Comparison of ENCODE assay signal across 8 mouse cellular contexts in genomic region chr9:101073987-101074331, GRCm38 (mm10). TPM values are rescaled to one million over a fixed set of nuclear protein-coding genes. Genes with fewer than 3 reads are reported as not detected.
DNase-seq lines count a peak whose midpoint lies in the region; ATAC-seq and TF ChIP-seq lines count a peak whose summit lies in the region.

Gene Msl2, plus strand, starts transcription at chr9:101074101.

- no peak for TF ChIP-seq EP300 in liver, embryonic 14.5 days (IDR thresholded peaks at IDR 0.05; ENCODE audit: low read depth)

- H3K4me1 ChIP-seq in cerebellum, adult 2 months (ENCODE audit: control insufficient read depth, insufficient read depth, low read length): peaks cover 2% of the 10 kb centered on the region; the same call in 1 of the 2 replicates
- peaks cover 15% of the 10 kb centered on the region for H3K4me1 ChIP-seq in forebrain, embryonic 16.5 days (replicated peaks; ENCODE audit: control insufficient read depth, insufficient read depth, low read length)
- H3K4me1 ChIP-seq in hindbrain, embryonic 14.5 days (replicated peaks; ENCODE audit: control insufficient read depth, insufficient read depth, low read length): peaks cover 17% of the 10 kb centered on the region
- peaks cover 11 to 12% of the 10 kb centered on the region in 2 experiments for H3K4me1 ChIP-seq in liver, embryonic 14.5 days (replicated peaks; ENCODE audit: control insufficient read depth in 2 of 2, insufficient read depth in 2 of 2, low read length in 1 of 2)

- peak within 1 kb of the TSS; percentile 71 for H3K4me3 ChIP-seq in cerebellum, adult 2 months (replicated peaks; ENCODE audit: insufficient read depth, low read depth, low read length)
- H3K4me3 ChIP-seq in forebrain, embryonic 16.5 days (replicated peaks; ENCODE audit: low read length): peak within 1 kb of the TSS; percentile 98
- peak within 1 kb of the TSS; percentile 95 for H3K4me3 ChIP-seq in hindbrain, embryonic 14.5 days (replicated peaks; ENCODE audit: low read length)
- peak within 1 kb of the TSS; percentile 89 to 98 for H3K4me3 ChIP-seq in liver, embryonic 14.5 days (ENCODE audit: insufficient read depth in 1 of 2, low read depth in 2 of 2, low read length in 2 of 2)

- peak; percentile 58 for TF ChIP-seq POLR2A in cerebellum, adult 2 months (IDR thresholded peaks at IDR 0.05; ENCODE audit: borderline replicate concordance, insufficient read depth, low read length)

- ATAC-seq in activated CD4-positive, CD25-positive, alpha-beta regulatory T cell, adult 4 months: no peak
- ATAC-seq in forebrain, embryonic 16.5 days: no peak
- ATAC-seq in hindbrain, embryonic 14.5 days (ENCODE audit: low FRiP score): peak; percentile 63; the same call in 1 of the 2 replicates
- ATAC-seq in liver, embryonic 14.5 days (ENCODE audit: insufficient read depth): peak; percentile 64

- no peaks in the 10 kb centered on the region for H3K27me3 ChIP-seq in cerebellum, adult 2 months (ENCODE audit: control insufficient read depth, insufficient read depth, low read length)
- H3K27me3 ChIP-seq in forebrain, embryonic 16.5 days (replicated peaks; ENCODE audit: control insufficient read depth, insufficient read depth, low read length): no peaks in the 10 kb centered on the region
- H3K27me3 ChIP-seq in hindbrain, embryonic 14.5 days (ENCODE audit: control insufficient read depth, insufficient read depth, low read length): no peaks in the 10 kb centered on the region
- no peaks in the 10 kb centered on the region for H3K27me3 ChIP-seq in liver, embryonic 14.5 days (ENCODE audit: control insufficient read depth, insufficient read depth, low read length)

- no peak for DNase-seq in cerebellum, adult 2 months
- DNase-seq in cerebellum, postnatal 36 days: no peak
- DNase-seq in hindbrain, embryonic 14.5 days (ENCODE audit: low spot score): no peak
- no peak for DNase-seq in liver, embryonic 14.5 days (ENCODE audit: low read depth in 3 of 3, low spot score in 3 of 3)
- no peak for DNase-seq in right cerebral cortex, postnatal 14 days
- no peak for DNase-seq in right cerebral cortex, adult 2 months (ENCODE audit: low spot score in 2 of 2)

- peak within 1 kb of the TSS; percentile 99 for H3K27ac ChIP-seq in cerebellum, adult 2 months (ENCODE audit: insufficient read depth, low read length)
- peak within 1 kb of the TSS; percentile 99 for H3K27ac ChIP-seq in forebrain, embryonic 16.5 days (ENCODE audit: low read length)
- peak within 1 kb of the TSS; percentile 100 for H3K27ac ChIP-seq in hindbrain, embryonic 14.5 days
- peak within 1 kb of the TSS; percentile 79 for H3K27ac ChIP-seq in liver, embryonic 14.5 days

- H3K9ac ChIP-seq in forebrain, embryonic 16.5 days (replicated peaks; ENCODE audit: low read depth, low read length): peak within 1 kb of the TSS; percentile 99
- peak within 1 kb of the TSS; percentile 99 for H3K9ac ChIP-seq in hindbrain, embryonic 14.5 days
- peak within 1 kb of the TSS; percentile 89 for H3K9ac ChIP-seq in liver, embryonic 14.5 days (replicated peaks)

- under 1% methylated on average over 42 of the region's 43 CpGs for WGBS in cerebellum, adult 2 months
- WGBS in forebrain, embryonic 16.5 days: 1% methylated on average over 36 of the region's 43 CpGs
- 1% methylated on average over 38 of the region's 43 CpGs for WGBS in hindbrain, embryonic 14.5 days
- 1% methylated on average over 39 of the region's 43 CpGs for WGBS in liver, embryonic 14.5 days (ENCODE audit: insufficient replicate concordance)

- TF ChIP-seq CTCF in cerebellum, adult 2 months (IDR thresholded peaks at IDR 0.05; ENCODE audit: borderline replicate concordance, insufficient read depth, low read depth, low read length): no peak
- TF ChIP-seq CTCF in liver, embryonic 14.5 days (IDR thresholded peaks at IDR 0.05; ENCODE audit: low read depth): no peak

- H3K4me2 ChIP-seq in forebrain, embryonic 16.5 days (ENCODE audit: low read length): peak within 1 kb of the TSS; percentile 83
- H3K4me2 ChIP-seq in hindbrain, embryonic 14.5 days (replicated peaks): peak within 1 kb of the TSS; percentile 96
- H3K4me2 ChIP-seq in liver, embryonic 14.5 days (ENCODE audit: low read depth): peak within 1 kb of the TSS; percentile 95

- no peaks in the 10 kb centered on the region for H3K9me3 ChIP-seq in forebrain, embryonic 16.5 days (ENCODE audit: control insufficient read depth, low read length)
- H3K9me3 ChIP-seq in hindbrain, embryonic 14.5 days (ENCODE audit: control insufficient read depth, low read length): no peaks in the 10 kb centered on the region
- H3K9me3 ChIP-seq in liver, embryonic 14.5 days (ENCODE audit: control insufficient read depth, low read length): no peaks in the 10 kb centered on the region

- H3K36me3 ChIP-seq in forebrain, embryonic 16.5 days (ENCODE audit: control insufficient read depth, insufficient read depth): no peaks in the 10 kb centered on the region
- H3K36me3 ChIP-seq in hindbrain, embryonic 14.5 days (replicated peaks; ENCODE audit: control insufficient read depth, insufficient read depth): no peaks in the 10 kb centered on the region
- peaks cover 3% of the 10 kb centered on the region; the same call in 1 of the 2 replicates for H3K36me3 ChIP-seq in liver, embryonic 14.5 days (replicated peaks; ENCODE audit: control insufficient read depth, insufficient read depth, low read depth)

RNA-seq across cellular contexts. Expression of gene Msl2, which starts in this region (rescaled TPM):
- polyA plus RNA-seq in cerebellum, adult 2 months (2012; rRNA removed): 31.7 and 31.9 TPM in 2 replicates
- 10 to 100 TPM; 11.6 to 12.2 TPM for polyA plus RNA-seq in activated CD4-positive, CD25-positive, alpha-beta regulatory T cell, adult 4 months (2017; shearing (Covaris generic))
- polyA plus RNA-seq in forebrain, embryonic 16.5 days (2015; fragmentation: Nextera tagmentation; extraction: Ambion mirVana): 5.0 and 5.4 TPM in 2 replicates
- 6.0 and 7.8 TPM in 2 replicates for polyA plus RNA-seq in hindbrain, embryonic 14.5 days (2014; fragmentation: Nextera tagmentation; extraction: Ambion mirVana)
- 8.2 and 9.4 TPM in 2 replicates for polyA plus RNA-seq in liver, embryonic 14.5 days (2012; rRNA removed)
- 2.3 and 2.5 TPM in 2 replicates for polyA plus RNA-seq in liver, embryonic 14.5 days (2014; fragmentation: Nextera tagmentation; extraction: Ambion mirVana)

Comparison
In these comparisons a context has a peak if more than half of its experiments do, and no peak if none do; other contexts are left out.
1. ATAC-seq: peak in hindbrain, embryonic 14.5 days (single experiment) and liver, embryonic 14.5 days (single experiment); none in activated CD4-positive, CD25-positive, alpha-beta regulatory T cell, adult 4 months (single experiment) and forebrain, embryonic 16.5 days (single experiment).
2. Peak in every context shown above with its lines, with median percentiles within 50 percentile points of each other: H3K27ac ChIP-seq, H3K4me3 ChIP-seq, H3K4me2 ChIP-seq and H3K9ac ChIP-seq.